Mouse (Mus musculus) T-helper 1 cell (primary cell): ENCODE results near the gene Birc2.

ENCODE experiments used
- in situ Hi-C: fragments of 300-600 bp; cut with MboI, MseI; formaldehyde crosslinking; loops from one replicate; pipeline ENCODE4 v1.15.1; 2025; ENCODE audit warnings: high pct_unique_total_duplicates

Gene Birc2

DNA sequence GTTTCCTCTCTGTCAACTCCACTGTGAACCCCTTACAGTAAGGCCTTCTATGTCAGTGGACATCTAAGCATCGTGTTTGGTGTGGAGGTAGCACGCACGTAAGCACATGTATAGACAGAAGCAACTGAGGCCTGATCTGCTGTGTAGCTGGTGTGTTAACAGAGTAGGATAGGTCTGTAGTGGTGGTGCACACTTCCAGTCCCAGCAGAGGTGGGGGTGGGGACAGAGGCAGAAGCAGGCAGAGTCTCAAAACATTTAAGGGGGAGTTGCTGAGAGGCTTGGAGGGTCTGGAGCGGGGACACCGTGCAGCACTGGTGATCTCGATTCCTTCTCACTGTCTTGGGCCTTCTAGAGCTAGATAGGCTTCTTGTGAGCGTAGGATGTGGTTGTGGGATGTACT, 50.8 kb downstream of the Birc2 start:
- in situ Hi-C loops = no loop called here

DNA sequence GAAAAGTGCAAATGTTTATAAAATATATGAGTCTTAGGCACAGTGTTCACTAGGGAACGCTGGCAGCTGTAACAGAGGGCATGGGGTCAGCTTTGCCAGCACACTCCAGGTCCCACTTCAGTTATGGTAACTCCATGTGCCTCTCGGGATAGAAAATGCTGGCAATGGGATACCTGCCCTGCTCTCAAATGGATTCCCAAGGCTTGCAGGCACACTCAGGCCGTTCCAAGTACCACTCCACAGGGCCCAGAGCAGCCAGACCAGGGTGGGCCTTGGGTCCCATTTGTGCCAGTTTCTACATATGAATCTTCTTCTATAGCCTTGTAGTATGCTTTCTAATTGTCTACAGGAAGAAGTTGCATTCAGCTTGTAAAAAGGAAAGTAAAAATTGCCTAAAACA, 51.5 kb downstream of the Birc2 start:
- in situ Hi-C loops = no loop called here

- in situ Hi-C loops = no loop called here
Observed at GRCm38 (mm10) chr9:7784615-7785012, 52.2 kb downstream of the Birc2 start.

GRCm38 (mm10) chr9:7783823-7784614, 52.8 kb downstream of the Birc2 start:
- in situ Hi-C loops = no loop called here

GRCm38 (mm10) chr9:7780250-7781150, 56.4 kb downstream of the Birc2 start:
- in situ Hi-C loops = no loop called here

DNA sequence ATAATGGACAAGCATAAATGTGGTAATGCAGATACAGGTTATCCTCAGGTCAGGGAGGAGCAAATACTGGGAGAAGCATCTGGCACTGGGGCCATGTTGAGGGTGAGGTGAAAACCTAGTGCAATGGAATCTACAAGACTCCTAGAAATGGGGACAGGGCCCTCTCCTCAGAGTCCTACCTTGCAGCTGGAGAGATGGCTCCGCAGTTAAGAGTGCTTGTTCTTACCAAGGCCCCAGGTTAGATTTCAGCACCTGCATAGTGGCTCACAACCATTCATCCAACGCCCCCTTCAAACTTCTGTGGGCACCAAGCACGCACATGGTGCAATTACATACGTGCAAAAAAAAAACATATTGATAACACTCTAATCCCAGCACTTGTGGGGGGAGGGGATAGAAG, 57.1 kb downstream of the Birc2 start:
- in situ Hi-C loops = loop anchor here (5.0 kb wide), 1 partner anchor 63 kb away; no protein-coding TSS in a partner anchor

DNA sequence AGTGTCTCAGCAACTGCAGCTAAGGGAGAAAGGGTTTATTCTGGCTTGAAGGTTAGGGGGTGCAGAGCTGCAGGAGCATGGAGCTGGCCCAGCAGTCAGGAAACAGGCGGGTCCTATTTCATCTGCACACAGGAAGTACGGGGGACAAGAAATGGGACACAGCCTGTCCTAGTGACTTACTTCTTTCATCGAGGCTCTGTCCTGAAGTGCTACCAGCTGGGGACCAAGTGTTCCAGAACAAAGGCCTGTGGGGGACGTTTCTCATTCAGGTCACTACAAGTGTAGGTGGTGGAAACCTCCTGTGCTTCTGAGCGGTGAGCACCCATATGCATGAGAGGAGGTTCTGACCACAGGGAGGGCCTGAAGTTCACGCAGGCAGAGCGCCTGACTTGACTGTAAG, 58.1 kb downstream of the Birc2 start:
- in situ Hi-C loops = loop anchor here (5.0 kb wide), 1 partner anchor 64 kb away; no protein-coding TSS in a partner anchor

DNA sequence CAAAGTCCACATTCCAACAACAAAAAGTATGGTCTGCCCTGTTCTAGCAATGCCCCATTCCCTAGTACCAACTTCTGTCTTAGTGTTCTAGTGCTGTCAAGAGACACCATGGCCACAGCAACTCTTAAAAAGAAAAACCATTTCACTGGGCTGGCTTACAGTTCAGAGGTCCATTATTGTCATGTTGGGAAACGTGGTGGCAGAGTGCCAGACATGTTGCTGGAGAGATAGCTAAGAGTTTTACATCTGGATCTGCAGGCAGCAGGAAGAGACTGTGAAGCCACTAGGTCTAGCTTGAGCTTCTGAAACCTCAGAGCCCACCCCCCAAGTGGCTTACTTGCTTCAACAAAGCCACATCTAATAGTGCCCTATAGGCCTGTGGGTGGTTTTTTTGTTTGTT, 59.2 kb downstream of the Birc2 start:
- in situ Hi-C loops = loop anchor here (5.0 kb wide), 1 partner anchor 65 kb away; no protein-coding TSS in a partner anchor

GRCm38 (mm10) chr9:7776940-7777339, 59.9 kb downstream of the Birc2 start:
- in situ Hi-C loops = loop anchor here (5.0 kb wide), 1 partner anchor 65 kb away; no protein-coding TSS in a partner anchor

- in situ Hi-C loops = loop anchor here (5.0 kb wide), 1 partner anchor 66 kb away; no protein-coding TSS in a partner anchor
Observed at GRCm38 (mm10) chr9:7775986-7776385, 60.9 kb downstream of the Birc2 start.

DNA sequence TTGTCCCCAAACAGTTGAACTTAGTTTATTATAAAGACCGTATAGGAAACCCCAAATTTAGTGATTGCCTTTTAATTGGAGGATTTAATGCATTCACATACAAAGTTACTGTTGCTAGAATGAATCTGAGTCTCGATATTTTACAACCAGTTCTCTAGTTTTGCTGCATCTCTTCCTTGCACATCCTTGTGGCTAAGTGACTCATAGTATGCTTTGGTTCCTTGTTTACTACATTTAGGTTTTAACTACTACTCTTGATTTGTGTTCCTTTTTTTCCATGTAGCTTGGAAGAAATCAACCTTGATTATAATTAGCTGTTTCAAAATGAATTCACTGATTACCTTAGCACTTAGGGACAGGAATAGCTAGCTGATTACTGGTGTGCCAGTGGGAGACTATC, 61.9 kb downstream of the Birc2 start:
- in situ Hi-C loops = loop anchor here (5.0 kb wide), 1 partner anchor 67 kb away; no protein-coding TSS in a partner anchor

DNA sequence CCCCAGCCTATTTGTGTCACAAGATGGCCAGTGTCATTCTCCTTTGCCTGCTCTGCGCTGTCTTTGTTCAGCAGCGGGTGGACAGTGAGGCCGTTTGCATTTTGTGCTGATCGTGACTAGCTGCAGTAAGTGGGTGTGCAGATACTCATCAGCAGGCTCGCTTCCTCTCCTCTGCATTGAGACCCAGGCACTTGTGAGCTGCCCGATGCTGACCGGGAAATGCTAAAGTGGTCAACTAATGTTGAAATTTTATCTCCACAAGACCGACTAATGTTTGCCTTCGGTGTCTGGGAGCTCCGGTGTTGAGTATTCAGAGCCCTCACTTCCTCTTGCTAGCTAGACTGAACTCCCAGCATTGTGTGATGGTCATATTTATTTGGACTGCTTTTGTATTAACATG, 62.3 kb downstream of the Birc2 start:
- in situ Hi-C loops = no loop called here

DNA sequence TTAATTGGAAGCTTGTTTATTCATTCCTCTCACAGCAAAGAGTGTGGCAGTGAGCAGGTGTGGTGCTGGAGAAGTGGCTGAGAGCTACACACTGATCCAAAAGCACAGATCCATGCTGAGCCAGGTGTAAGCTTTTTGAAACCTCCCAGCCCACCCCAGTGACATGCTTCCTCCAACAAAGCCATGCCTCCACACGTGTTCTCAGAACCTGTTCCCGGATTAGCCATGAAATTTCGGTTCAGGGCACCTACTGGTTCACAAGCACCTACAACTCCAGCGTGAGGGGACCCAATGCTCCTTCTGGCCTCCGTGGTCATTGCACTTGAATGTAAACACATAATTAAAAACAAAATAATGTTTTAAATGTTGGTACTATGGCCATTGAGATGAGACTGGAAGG, 63.2 kb downstream of the Birc2 start:
- in situ Hi-C loops = no loop called here

GRCm38 (mm10) chr9:7772773-7773454, 64.0 kb downstream of the Birc2 start:
- in situ Hi-C loops = no loop called here

DNA sequence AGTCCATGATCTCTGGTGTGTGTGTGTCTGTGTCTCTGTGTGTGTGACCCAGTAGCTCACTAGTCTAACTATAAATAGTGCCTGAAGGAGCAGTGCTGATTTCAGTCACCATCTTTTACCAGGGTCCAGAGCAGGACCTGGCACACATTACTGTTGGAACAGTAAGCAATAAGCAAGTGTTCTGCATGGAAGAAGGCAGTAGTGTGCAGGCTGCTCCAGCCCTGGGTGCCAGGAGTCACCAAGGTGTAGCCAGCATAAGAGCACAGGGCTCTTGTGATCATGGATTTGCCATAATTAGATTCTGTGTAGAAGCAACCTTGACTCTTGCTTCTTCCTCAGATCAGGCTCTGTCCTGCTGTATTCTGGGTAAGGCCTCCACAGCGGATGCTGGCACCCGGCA, 64.5 kb downstream of the Birc2 start:
- in situ Hi-C loops = no loop called here

DNA sequence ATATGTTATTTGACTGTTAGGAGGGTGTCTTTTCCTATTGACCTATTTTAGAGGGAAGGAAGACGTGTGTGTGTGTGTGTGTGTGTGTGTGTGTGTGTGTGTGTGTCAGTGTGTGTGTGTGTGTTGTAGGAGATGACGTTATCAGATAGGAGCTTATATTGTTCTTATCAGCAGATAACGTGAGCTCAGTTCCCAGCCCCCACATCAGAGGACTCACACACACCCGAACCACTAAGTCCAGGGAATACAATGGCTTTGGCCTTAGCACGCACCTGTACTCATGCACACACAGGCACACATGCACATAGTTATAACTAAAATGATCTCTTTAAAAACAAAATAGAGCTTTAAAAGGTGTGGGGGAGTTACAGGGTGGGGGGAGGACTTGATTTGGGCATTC, 67.4 kb downstream of the Birc2 start:
- in situ Hi-C loops = loop anchor here (10.0 kb wide), 1 partner anchor 105 kb away; the partner anchor contains the start of gene Birc3

DNA sequence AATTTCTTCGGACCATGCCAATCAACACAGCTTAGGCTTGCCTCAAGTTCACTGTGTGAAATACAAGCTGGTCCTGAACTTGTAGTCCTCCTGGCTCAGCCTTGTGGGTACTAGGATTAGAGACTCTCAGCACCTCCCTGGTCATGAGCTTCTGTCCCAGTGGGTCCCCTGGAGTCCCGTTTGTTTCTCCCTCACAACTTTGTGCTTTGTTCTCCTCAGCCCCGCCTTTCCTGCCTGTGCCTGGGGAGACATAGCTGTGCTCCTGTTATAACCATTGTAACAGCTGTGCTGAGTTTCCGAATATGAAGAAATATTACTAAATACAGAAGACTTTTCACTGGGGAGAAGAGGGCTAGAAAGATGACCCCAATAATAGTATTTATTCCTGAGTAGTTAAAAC, 67.8 kb downstream of the Birc2 start:
- in situ Hi-C loops = loop anchor here (10.0 kb wide), 1 partner anchor 106 kb away; the partner anchor contains the start of gene Birc3
